Mouse (Mus musculus) NIH3T3 (cell line): ENCODE results near the gene Ift140.
A peak's percentile ranks its signal among the peaks of the same experiment; 100 is the strongest.

Source experiments
- DNase-seq: peaks from one replicate; pipeline ENCODE4 v3.0.0-alpha.2; 2012; ENCODE audit warnings: low read depth

Gene Ift140

DNA sequence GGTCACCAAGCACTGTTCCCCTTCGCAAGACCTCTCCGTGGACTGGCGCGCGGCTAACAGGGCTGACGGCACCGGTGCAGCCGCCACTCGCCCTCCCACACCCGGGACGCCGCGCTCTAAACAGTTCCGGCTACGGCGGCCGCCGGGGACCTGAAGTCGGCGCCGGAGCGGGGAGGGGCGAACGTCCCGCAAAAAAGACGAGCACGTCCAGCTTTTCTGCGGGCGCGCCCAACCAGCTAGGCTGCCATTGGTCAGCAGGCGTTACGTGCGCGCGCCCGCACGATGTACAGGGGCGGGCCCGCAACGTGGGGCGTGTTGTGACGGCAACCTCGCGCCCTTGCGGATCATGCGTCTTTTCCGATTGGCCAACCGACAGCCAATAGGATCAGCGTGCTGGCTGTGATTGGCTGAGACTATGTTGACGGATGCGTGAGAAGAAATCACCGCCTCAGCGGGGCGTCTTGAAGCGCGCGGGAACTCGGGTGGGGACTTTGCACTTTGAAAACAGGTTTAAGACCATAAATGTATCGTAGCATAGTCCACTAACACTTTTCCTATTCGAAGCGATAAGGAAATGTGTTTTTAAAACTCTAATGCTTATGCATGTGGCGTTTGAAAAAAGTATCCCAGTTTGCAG lies at the start of gene Ift140, which contains the start of gene Cramp1l:
TSS of gene Ift140 (plus strand) at position 431 of the 637 bp plus-strand sequence.
TSS of gene Cramp1l (minus strand) at position 134 of the 637 bp plus-strand sequence.
- peak; percentile 100 for DNase-seq

DNA sequence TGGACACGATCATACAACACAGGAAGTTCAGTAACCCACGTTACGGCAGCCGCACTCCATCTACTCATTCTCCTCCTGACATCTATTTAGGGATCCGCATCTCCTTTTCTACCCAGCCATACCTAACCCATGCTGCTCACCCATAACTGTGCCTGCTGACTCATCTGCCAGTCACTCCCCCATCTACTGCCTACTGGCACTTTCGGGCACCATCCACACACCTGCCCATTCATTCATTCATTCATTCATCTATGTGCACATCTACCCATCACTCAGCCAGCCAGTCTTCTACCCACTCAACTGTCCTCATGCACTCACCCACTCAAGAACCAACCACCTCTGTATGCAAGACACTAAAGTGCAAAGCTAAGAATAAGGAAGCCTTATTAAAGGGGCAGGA lies 28.7 kb upstream of the Ift140 start:
- no peak for DNase-seq

DNA sequence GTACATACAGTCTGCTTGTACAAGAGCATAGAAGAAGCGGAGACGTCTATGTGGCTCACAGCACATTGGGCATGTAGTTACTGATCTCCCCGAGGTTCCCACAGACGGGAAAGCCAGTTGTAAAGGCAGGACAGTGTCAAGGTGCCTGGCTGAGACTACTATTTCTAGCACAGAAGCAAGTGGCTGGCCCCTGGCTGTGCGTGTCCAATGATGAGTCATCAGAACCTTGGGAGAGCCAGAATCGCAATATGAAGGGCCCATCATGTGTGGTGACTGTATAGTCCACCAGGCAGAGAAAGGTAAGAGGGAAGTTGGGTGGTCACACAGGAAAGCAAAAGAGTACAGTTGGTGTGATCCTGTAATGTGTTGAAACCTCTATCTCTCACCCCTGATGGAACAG lies 21.2 kb upstream of the Ift140 start:
- no peak for DNase-seq

DNA sequence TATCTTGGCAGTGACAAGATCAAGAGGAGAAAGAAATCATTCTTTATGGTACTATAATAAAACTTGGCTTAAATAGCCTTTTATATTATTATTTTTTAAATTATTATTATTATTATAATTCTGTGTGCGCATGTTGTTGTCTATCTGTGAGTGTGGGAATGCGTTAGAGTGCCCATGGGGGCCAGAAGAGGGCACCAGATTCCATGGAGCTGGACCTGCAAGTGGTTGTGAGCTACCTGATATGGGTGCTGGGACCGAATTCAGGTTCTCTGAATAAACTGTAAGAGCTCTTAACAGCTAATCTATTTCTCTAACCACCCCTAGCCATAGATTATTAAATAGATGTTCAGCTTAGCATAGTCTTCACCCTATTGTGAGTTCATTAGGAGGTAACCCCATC lies 10.8 kb upstream of the Ift140 start:
- DNase-seq, result peak; percentile 18

DNA sequence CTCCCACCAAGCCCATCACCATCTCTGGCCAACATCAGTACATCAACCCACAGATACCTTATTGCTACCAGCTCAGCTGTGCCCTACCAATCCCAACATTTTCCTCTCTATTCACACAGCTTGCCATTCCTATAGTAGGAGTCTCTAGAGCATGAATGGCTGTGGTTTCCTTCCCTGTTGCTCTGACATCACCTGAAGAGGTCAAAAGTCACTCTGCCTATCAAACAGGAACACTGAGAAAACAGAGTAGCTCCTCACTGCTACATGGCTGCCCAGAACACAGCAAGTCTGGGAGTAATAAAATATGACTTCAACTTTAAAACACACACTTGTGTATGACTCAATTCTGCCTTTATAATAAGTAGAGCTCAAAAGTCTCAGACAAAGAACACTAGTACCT lies 8.4 kb upstream of the Ift140 start:
- no peak for DNase-seq

DNA sequence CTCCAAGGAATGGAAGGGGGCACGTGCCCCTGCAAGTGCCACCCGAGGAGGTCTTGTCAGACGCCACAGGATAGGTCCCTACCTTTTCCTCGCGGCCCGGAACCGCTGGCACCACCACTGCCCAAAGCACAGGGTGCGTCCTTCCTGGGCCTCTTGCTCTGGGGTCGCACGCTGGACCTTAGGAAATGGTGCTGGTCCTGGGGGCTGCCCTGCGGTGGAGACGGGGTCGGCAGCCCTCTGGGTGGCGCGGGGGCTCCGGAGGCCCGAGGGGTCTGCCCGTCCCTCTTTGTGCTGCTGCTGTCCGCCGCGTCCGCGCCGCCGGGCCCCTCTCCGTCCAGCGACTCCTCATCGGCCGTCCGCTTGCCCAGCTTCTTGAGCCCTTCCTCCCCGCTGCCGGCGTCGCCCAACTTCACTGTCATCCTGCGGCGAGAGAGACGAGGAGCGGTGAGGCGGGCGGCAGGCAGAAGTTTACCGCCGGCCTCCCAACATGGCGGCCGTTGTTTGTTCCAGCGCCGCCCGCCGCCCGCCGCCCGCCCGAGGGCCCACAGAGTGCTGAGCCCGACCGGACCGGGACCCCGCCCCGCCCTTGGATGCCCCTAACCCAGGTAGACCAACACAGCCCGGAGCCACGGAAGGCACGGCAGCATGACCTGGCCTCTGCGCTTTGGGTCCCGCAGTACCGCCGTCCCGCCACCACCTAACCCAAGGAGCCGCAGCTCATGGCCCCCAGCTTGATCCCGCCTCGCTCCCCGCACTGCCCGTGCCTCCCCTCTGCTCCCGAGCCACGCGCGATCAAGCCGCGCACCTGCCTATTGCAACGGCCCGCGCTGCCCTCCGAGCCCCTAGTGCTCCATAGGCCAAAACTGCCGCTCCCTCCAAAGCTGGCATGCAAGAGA lies 2.0 kb upstream of the Ift140 start:
- DNase-seq, result peak; percentile 64

DNA sequence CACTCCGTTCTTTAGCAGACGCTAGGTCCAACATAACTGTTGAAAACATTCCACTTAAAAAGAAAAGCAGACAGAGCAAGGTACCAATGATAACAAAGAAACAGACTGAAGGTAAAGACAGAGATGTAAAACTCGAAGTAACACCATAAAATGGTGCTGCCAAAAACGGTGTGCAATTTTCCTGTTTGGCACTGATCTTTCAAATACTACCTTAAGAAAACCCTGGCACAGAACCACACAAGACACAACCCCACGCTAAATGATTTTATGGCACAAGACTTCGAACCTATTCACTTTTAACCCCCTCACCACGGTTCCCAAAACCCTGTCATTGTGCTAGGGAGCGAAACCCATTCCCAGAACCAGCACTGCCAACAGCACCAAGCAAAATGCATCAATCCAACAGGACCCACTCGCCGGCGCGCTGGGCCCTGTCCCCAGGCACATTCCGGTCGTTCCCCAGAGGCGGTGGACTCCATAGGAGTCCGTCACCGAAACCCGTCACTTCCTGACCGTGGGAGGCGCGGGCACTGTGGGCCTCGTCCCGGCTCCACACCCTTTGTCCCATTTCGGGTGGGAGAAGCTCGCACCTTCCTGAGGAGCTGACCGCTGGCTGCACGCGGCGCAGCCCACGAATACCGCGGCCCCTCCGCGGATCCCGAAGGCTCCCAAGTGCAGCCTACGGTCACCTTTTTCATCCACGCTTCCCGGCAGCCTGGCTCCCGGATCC lies 879 bp upstream of the Ift140 start:
- peak; percentile 41 for DNase-seq

DNA sequence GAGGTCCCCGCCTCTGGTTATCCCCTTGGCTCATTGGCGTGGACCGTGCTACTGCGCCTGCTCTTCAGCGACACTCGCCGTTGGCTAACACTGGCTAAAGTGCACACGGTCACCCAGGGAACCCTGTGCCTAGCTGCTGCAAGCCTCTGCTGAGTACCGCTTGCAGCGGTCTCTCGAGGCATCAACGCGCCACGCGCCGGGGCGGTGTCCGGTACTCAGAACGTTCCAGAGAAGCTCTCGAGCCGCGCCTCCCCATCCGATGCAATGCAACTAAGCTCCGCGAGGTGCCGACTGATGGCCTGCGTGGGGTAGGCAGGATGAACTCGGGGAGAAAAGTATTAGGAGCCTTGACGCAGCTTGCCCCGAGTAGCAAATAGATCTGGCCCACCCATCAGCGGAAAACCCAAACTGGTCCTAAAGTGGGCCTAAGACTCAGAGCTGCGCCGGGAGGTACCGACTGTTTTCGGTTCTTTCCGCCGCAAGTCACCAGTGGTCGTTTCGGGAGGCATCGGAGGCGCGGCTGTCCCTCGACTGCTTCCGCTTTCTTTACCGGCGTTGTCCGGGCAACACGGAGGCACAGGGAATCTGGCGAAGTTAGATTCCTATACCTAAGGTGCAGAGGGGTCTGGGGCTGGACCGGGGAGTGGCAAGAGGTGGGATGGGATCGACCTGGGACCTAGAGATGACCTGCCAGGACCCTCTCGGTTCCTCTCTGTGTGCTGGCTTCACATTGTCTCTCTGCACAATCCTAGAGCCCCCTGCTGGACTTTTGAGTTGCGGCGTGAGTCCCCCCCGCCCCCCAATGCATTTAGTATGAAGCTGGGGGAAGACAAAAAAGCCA lies 627 bp downstream of the Ift140 start:
- DNase-seq, result peak; percentile 55

DNA sequence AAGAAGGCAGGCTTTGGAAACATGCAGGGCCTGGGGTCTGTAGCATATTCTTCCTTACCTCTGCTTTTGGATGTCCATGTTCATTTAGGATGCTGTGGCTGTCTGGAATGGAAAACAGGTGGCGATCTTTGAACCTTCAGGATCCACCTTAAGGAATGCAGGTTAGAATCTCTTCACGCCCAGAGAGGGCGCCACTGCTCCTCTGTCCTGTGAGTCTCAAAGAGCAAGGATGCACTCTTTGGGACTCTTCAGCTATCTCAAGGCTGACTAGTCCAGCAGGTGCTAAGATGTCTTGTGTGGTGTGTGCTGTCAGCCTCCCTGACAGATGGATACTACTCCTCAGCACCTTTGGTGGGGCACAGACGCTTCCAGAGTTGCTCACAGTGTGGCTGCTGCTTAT lies 20.3 kb downstream of the Ift140 start:
- DNase-seq, result peak; percentile 56

DNA sequence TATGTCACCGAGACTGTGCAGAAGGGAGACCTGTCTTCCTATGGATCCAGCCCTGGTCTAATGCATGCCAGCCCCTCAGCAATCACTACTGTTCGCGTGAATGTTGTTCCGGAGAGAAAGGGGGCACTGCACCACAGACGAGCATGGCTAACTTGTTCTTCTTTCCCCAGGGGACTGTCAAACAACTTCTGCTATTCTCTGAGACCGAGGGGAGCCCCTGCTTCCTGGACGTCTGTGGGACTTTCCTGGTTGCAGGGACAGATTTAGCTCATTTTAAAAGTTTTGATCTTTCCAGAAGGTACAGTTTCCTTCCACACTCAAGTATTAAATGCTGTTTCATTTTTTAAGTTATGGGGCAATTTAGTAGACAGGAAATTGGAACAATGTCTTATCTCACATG lies 29.0 kb downstream of the Ift140 start:
- DNase-seq, result no peak

DNA sequence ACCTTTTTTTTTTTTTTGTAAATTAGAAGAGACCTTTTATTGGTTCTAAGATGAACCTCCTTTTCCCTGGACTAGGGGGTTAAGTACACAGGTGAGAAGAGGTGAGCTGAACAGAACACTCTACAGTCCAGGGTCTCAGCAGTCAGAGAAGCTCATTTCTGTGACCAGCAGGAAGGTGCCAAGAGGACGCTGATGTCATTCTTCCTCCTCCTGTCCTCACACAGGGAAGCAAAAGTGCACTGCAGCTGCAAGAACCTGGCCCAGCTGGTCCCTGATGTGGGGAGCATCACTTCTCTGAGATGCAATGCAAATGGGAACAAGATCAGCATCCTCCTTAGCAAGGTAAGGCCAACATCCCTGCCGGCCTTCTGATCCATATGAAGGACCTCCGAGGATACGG lies 29.4 kb downstream of the Ift140 start:
- DNase-seq, result no peak

DNA sequence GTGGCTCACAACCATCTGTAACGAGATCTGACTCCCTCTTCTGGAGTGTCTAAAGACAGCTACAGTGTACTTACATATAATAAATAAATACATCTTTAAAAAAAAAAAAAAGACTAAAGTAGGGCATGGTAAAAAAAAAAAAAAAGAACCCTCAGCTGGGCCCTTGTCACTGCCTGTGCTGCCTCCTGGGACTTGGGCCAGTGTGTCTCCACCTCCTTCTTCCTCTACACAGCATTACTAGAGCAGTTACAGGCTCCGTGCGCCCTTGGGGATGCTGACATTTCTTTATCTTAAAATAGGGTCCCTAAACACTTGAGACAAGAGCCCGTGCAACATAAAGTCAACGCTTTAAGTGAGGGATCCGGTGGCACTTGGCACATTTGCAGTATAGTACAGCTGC lies 31.3 kb downstream of the Ift140 start:
- no peak for DNase-seq

DNA sequence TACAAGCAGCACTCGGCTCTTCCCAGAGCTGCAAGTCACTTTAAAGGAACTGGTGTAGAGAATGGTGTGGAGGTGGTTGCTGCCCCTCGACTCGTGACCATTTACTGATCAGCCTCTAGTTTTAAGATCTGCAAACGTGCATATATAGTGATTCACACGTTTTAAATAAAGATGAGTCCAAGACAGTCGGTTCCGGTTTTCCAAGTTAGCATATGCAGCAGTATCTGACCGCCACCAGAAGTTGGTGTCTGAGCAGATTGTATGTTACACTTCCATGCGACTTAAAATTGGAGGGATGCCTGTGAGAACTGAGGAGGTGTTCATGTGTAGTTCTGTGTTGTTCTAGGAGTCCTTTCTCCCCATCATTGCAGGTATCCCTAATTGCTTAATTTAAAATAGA lies 37.4 kb downstream of the Ift140 start:
- DNase-seq, result no peak

DNA sequence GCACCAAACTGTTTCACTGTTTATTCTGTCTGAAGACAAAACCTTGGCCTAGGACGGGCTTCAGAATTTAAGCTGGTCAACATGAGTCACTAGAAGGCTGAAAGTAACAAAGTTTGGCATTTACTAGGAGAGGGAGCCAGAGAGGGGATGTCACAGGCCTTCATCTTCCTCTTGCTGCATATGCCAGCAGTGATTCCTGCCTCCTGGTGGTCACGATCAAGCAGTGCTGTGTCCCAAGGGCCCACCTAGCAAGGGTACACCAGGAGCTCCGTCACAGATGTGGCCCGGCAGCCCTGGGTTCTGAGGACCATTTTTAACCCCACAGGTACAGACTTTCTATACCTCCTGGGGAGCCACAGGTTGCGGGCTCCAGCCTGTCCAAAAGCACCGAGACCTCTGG lies 41.2 kb downstream of the Ift140 start:
- no peak for DNase-seq

DNA sequence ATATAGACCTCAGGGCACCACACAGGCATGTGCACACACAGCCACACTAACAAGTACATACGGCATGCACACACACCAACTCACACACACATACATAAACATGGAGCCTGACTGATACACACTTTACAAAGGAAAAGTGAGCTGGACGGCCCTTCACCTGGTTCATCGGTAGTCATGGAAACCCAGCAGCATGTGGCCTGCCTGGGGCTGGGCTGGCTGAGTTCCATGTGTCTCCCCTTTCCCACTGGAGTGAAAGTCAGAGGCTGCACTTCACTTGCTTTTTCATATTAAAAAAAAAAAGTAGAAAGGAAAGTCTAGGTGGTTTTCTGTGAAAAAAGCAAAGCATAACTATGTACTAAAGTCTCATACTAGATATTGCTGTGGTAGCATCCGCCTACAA lies 47.4 kb downstream of the Ift140 start:
- no peak for DNase-seq

DNA sequence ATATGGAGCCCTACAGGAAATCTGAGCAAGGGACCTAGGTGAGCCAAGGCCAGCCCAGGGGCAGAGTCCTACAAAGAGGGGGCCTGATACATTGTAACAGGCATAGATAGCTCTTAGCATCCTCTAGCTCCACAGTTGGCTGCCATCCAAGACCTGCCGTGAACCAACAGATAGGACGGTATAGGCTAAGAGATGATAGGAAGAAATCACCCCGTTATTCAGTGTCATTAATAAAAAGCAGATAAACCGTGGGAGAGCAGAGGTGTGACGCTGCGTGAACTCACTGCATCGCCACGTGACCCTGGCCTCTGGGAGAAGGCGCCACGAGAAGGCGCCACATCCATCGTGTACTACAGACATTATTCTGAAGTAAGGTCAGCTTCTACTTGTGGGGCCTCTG lies 48.0 kb downstream of the Ift140 start:
- DNase-seq, result no peak

DNA sequence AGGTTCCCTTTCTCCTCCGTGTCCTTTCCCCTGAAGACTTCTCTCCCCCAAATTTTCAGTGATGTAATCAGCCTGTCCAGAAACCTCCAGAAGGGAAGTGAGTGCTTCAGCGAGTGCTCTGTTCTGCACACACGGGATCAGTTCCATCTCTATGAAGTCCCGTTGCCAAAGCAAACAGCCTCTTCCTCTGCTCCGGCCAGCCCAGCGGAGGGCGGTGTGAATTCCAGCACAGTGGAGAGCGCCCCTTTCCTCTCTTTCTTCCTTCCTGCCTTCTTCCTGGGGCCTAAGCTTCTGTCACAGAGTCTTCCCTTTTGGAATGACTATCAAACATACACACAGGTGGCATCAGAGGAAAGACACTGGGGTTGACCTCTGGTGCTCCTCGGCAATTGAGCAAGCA lies 48.5 kb downstream of the Ift140 start:
- peak; percentile 30 for DNase-seq

DNA sequence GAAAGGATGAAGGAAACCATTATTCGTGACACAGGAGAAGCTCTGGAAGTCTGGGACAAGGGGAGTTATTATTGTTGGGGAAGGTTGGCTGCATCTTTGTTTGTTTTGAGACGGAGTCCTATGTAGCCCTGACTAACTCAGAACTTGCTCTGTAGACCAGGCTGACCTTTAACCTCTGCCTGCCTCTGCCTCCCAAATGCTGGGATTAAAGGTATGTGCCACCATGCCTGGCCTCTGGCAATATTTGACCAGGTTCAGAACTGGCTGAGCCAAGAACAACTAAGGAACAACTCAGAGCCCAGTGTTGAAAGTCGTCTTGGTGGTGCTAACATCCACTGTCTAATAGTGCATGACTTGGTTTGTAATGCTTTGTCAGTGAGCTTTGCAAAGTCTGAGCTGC lies 49.3 kb downstream of the Ift140 start:
- no peak for DNase-seq

DNA sequence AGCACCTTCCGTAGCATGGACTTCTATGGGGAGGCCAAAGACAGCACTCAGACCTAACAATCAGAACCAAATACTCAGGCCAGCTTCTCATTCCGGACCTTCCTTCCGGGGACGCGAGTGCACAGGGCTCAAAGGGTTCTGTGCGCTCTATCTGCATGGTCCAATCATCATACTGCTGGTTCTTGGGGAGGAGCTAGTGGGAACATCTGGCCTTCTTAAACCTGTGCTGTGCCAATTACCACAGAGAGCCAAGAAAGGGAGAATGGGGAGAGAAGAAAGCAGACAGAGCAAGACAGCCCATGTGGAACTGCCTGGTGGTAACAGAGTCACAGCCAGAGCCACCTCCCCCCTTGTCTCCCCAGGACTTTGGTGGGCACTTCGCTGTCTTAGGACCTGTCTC lies 50.7 kb downstream of the Ift140 start:
- no peak for DNase-seq

DNA sequence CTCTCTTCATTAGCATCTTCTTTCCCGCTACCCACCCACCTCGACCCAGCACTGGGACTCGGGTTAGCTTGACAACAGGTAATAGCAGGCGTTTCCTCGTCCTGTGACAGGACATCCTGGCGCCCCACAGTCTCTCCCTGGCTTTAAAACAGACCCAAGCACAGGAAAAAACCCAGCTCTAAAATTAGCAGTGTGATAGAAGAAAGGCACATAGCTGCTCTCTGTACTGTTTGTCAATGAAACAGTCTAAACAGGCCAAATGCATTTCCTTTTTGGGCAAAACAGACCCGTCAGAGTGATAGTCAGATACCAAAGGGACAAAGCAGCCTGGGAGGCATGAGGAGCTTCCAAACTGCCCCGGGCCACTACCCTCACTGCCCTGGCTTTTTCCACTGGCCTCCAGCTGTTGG lies 51.6 kb downstream of the Ift140 start:
- no peak for DNase-seq

DNA sequence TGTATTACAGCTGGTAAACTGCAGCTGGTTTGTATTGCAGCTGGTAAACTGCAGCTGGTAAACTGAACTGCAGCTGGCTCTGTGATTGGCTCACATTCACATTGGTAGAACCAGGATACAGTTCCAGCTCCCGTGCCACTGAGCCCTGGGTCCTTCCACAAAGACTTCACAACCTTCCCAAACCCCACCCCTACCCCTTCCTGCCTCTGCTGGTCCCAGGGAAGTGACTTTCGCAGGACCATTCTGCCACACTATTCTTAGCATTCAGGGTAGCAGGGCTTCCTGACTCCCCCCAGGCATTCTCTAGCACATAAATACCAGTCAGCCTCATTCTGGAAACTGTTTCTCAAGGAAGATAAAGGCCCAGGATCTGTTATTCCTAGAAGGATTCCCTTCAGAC lies 52.8 kb downstream of the Ift140 start:
- DNase-seq, result no peak

DNA sequence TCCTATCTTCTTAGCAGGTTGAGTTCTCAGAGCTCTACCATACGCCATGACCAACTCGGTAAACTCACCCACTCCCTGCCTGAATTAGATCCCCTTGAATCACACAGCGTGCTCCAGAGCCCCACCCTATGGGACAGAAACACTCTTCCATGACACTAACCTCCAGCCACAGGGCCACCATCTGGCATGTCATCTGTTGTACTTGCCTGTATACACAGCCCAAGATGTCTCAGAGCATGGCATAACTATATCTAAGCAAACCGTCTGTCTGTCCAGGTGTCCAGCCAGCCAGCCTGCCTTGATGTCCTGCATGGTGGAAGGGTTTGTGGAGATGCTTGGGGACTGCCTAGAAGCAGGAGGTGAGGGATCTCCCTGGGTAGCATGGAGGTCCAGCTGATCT lies 61.0 kb downstream of the Ift140 start:
- DNase-seq, result no peak
